Mouse (Mus musculus) c-Kit-positive CD71-negative TER-119-negative erythroid progenitor cells, embryonic 14.5 days (primary cell): ENCODE data around the gene Gm20696.

Experiments used
- DNase-seq: peaks from one replicate; pipeline ENCODE4 v3.0.0-alpha.2; 2013; ENCODE audit warnings: low read depth

Gm20696 gene

DNA sequence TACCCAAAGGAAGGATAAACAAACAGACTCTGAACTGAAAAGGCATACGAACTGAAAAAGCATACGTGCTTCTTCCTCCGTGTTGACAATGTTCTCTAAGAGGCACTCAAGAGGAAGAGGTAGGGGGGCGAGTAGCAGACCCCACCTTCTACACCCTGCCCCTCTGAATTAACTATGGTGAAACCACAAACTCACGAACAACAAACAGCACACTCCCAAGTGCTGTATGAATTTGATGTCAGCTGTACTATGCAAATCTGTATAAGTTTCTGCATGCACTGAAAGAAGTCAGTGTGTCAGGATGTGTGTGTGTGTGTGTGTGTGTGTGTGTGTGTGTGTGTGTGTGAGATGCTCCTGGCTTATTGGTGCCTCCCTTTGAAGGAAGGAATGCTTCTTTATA, 271.8 kb downstream of the Gm20696 start:
- no peak for DNase-seq

DNA sequence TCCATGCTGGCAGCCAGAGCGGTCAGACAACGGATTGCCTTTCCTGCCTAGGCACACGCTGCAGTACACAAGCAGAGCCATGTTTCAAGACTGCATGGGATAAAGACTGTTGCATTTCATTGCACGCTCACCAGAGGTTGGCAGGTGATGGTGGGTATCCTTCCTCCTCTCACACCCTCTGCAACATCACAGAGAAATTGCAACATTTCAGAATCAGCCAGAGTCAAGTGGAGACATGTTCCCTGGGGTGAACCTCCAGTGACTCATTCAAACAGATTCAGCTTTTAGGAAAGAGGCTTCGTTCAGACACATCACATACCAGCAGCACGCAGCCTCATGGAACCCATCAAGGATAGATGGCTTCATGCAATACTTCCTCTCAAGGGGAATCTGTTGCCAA, 274.1 kb downstream of the Gm20696 start:
- DNase-seq = no peak

DNA sequence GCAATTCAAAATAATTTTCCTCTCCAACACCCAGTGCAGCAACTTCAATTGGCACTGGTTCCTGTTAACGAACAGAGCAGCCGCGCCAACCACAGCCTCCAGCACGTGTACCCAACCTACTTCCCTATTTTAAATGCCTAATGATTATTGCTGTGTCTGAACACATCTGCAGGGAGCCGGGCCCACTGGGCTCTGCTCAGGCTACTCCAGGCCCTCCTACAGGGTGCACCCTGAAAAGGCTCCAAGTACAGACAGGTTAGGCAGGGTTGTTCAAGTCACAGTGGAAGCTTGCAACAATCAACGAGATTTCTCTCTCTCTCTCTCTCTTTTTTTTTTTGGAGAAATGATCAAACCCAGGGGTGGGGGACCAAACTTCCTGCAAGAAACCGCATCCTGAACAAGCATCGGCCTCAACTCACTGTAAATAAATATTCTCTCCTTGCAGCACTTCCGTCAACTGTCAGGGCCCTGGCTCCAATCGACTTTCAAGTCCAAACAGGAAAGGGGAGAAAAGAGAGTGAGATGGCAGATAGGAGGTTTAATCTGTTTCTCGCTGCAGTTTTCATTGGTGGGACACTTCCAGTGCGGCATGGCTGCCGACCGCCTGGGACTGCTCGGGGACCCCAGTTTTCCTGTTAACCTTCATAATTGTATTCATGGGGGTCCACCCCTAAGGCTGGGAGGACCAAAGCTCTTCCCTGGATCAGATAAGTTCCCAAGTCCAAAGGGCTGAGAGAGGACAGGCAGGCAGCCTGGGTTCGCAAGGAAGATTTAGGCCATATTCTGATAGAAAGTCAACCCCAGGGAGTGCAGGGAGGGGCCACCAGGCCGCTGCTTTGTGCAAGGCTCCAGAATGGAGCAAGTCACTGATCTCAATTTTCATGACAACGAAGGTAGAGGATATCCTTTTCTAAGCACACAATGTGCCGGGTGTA, 277.6 kb downstream of the Gm20696 start:
- peak; percentile 48 for DNase-seq

DNA sequence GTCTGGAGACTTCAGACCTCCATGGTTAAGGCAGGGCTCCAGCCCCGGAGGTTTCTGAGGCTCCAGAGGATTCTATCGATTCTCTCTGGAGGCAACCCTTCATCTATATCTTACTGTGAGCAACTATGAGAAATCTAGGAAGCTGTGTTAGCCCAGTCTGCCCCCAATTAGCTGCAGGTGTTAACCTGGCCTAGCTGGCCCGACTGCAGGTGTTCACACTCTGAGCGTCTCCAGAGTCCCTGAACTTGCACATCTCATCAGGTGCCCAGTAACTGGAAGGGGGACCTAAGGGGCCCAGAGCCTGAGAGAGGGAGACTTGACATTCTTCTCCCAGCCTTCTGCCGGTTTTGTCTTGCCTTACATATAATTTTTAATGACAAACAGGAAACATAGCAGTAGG, 278.6 kb downstream of the Gm20696 start:
- no peak for DNase-seq

DNA sequence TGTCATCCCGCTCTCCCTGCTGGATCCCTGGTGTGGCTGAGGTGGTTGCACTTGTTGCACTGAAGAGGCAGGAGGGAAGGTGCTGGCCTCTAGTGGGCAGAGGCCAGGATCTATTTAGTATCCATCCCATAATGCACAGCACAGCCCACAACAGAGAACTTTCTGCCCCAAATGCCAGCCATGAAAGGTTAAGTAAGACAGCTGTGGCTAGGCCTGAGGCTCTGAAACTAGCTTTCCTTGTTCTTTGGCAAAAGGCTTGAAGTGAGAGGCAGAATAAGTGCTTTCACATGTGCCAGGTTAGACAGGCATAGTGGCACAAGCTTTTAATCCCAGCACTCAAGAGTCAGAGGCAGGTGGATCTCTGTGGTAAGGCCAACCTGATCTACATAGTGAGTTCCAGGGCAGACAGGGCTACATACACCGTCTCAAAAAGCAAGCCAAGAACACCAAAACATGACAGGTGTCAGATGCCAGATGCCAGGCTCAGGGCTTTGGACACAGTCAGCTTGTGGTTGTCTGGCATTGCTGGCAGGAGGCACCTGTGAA, 281.5 kb downstream of the Gm20696 start:
- no peak for DNase-seq

DNA sequence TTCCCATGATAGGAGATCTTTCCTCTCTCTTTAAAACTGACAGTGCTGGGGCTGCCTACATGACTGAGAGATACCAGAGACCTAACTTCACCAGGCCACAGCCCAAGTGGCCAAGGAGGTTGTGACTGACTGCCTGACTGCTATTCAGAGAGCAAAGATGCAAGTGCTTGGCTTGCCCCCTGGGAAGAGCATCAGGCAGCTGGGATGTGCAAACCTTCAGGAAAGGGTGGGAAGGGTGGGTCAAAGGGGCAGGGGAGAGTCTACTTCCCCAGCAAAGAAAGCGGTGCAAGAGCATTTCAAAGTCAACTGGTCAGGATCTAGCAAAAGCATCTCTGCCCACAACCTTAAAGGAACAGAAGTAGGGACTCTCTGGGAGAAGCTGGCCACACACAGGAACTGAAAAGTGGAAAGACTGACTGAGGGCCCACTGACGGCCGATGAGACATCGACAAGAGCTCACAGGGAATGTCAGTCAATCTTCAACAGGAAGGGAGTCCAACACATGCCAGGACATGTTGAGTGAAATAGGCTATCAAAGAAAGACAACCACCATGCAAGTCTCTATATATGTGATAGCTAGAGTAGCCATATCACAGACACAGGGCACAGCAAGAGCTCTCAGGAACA, 282.6 kb downstream of the Gm20696 start:
- no peak for DNase-seq

DNA sequence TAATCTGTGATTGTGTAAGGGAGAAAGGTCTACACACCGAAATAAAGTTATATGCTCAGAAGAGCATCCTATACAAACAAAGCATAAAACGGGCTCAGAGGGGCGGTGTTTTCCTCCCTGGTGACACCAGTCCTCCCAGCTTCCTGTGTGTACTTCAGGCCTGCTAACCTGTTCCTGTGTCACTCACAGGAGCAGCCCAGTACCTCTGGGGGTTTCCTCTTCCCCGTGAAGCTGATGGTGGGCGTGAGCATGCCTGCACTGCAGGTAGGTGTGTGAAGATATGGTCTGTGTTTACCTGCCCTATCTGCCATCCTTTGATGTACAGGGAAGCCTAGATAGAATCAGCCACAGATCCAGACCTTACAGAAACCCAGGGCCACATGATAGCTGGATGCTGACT, 286.5 kb downstream of the Gm20696 start:
- no peak for DNase-seq

DNA sequence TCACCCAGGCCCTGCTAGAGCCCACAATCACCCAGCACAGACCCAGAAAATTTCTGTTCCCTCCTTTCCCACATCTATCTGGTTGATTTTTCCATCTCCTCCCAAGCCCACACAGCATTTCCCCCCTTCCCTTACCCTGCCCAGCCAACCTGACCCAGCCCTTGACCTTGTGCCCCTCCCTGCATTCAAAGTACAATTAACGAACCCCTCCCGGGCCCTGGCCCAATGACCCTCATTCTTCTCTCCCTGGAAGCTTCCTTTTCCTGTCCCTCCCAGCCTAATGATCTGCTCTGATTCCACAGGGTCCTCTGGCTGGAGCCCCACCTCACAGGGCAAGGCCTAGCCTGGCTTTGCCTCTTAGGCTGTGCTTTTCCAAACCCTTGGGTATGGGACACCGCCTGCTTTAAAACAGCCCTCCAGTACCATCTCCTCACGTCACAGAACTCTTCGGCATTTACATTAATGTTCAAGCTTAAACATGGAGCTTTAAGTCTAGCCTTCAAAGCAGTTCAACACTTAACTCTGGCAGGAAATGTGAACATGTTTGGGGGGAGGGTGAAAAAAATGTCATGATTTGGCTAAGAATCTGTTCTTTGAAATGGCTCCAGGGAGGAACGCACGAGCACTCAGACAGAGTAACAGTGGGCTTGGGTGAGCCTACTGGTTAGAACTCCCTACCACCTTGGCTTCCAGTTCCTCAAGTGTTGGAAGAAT, 287.4 kb downstream of the Gm20696 start:
- DNase-seq = no peak

DNA sequence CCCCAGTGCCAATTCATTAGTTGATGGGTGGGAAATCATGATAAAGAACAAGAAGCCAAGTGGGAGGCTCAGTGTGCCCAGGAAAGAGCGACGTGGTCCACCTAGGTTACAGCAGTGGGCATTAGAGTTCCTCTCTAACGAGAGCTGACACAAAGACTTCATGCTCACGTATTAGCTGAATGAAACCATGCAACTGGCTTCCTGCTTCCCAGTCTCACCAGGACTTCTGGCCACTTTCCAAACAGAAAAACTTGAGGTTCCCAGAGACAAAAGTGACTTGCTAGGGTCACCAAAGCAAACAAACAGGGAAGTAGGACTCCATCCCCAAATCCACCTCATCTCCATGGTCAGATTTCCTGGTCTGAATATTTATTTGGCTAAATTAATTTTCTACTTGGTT, 288.9 kb downstream of the Gm20696 start:
- DNase-seq = no peak

DNA sequence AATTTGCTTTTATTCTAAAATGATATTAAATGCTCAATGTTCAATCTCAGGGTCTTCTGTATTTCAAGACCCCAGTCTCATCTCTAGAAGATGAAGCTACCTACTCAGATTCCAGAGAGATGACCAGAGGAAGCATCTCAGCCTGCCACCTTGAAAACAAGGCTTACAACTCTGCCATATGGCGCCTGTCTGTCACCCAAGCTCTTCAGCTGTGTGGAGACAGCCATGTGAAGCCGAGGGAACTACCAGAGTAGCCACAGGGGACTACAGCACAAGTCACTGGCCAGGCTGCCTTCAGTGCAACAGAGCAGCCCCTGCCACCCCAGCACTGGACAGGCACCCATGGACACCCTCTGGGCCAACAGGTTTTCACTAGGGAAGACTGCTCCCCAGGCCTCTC, 289.5 kb downstream of the Gm20696 start:
- no peak for DNase-seq

DNA sequence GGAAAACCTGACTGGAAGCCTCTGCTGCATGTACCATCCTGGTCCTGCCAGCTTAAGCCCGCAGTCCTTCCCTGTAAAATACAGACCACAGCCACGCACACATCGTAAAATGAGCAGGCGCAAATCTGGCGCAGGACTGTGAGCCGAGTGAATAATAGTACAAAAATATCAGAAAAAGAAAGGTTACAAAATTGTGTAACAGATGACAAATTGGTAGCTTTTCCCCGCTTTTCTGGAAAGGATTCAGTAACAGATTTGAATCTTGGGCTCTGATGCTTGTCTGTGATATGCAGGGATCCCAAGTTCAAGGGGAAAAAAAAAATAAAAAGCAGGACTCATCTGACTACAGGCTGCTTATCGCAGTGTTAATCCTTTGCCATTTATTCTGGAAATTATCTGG, 289.9 kb downstream of the Gm20696 start:
- DNase-seq = no peak

DNA sequence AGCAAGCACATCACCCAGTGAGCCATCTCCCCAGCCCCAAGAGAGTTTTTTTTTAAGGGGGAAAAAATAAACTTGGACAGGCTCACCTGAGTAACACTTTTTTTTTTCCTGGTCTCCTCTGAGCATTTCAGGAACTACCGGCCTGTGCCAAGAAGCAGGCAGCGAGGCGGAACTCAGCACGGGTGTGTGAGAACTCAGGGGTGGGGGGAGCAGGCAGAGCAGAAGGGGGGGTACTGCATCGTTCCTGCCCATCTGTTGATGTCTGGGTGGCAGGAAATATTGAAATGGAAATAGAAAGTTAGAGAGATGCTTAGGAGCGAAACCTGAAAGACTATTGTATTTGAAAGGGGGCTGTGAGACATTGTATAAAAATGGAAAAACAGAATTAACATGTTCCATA, 290.7 kb downstream of the Gm20696 start:
- no peak for DNase-seq

DNA sequence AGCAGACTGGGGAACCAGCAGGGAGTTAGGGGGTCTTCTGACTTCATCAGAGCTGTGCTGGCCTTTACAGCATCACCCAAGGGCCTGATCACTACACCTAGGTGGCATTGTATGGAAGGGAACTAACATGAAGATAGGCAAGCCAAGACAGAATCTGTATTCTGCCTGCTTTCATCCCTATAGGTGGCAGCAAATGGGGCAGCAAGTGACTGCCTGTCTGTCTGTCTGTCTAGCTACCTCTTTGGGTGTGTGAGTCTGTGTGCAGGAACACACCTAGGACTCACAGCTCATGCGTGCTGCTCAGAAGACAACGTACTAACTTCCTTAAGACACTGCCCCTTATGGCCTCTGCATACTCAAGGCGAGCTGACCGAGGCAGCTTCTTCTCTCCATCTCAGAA, 291.2 kb downstream of the Gm20696 start:
- no peak for DNase-seq

DNA sequence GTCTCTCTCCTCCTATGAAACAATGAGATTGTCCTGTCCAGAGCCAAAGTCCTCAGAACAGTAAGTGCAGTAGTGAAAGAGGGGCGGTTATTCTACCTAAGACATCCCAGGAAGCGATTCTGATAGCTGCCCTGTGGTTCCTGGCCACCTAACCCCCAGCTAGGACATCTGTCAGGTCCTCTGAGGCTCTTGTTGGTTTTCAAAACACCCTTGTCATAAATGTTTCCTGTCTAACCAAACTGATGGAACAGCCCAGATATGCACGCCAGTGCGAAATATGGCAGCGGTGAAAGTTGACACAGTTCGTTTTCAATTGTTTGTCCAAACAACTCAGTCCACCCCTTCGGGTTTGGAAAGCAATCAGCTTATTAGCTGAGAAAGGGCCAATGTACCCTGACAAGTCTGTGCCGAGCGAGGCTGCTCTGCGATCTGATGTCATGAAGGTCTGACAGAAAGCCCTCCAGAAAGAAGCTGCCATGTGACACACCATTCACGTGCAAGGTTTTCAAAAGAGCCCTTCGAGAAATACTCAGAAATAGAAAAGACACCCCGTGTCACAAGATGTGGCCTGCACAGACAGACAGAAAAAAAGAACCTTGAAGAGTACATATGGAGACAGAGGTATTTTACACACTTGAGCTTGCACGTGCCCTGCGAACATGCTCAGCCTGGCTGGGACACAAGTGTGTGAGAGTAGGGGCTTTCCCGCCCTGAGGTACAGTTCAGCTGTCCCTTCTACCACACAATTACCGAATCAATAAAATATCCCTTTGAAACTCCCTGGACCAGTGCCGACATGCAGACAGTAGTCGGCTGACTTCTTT, 291.9 kb downstream of the Gm20696 start:
- DNase-seq = no peak

DNA sequence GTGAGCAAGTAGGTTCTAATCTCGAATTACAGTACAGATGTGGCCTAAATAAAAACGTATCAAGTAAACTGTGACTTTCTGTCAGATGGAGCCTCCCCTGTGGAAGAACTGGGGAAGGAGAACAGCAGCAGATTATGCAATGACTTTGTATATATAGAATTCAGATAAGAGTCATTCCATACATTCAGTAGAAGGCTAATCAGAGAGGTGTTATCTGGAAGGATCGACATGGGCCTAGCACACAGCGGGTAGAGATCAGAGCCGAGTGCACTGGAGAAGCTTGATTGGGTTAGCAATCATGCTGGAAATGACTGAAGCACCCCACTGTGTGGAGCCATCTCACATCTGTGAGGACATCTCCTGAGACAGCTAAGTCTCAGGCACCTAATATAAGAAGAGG, 294.2 kb downstream of the Gm20696 start:
- DNase-seq = no peak

DNA sequence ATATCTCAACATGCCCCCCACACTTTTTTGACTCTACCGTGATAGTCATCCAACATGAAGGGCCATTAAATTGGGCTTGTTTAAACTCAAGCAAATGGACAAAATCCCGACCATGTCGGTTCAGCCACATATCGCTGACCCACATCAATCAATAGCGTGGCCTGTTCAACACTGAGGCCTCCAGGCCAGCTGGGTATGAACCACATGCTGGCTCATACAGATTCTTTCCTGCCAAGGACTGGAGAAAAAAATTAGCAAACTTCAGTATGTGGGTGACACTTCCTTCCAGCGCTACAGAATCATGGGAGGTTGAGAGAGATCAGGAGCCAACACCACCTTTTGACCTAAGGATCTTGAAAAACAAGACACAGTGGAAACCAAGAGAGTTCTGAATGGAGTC, 294.6 kb downstream of the Gm20696 start:
- DNase-seq = no peak

DNA sequence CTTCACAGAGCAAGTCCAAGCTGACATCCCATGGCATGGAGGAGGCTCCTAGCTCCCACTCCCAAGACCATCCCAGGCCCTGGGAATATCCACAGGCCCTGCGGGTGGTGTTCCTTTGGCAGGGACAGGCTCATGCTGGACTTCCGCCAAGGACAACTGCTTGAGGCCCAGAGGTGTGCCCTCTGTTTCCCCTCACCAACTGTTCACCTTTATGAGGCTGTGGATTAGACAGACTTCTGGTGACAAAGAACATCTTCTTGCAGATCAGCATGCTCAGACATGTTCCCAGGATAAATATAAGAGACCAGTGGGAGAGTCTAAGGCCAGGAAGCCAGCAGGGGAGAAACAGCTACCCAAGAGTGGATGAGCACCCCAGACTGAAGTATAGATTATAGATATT, 296.7 kb downstream of the Gm20696 start:
- DNase-seq = no peak

DNA sequence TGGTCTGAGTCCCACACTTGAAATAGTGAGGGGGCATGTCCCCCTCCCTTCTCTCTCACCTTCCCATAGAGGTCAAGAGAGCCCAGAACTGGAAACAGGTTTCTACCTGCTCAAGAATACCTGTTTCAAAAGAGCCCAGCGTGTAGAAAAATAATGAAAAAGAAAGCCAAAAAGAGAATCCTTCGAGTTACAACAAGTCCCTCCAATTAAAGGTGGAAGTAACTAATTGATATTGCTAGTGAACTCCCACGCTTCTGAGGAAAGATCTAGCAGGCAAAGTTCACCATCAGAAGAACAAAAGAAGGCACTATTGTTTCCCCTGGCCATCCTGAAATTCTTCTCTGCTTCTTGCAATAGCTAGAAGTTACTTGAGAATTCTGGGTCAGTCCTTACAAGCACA, 297.4 kb downstream of the Gm20696 start:
- DNase-seq = no peak

DNA sequence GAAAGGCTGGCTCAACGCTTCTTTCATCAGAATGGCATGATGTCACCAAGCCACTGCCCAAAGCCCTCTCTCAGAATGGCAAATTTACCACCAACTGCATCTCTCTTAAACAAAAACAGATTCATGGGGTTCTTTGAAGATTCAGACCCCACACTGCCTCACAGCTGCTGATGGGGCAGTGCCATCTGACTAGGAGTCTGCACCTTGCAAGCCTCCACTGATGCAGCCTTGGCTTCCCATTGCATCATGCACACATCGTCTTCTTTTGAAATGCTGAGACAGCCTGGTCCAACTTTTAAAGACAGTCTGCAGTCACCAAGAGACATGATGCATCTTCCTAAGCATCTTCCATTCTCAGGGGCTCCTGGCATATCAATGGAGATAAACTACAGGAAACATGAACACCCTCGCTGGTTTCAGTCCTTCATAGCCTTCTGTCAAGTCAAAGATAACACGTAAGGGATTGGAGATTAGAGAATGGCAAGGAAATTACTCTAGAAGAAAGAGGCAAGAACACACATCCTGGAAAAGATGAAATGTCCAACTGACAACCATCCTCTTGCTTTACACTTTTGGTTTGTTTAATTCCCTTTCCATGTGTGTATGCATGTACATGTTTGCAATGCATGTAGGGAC, 298.4 kb downstream of the Gm20696 start:
- no peak for DNase-seq

DNA sequence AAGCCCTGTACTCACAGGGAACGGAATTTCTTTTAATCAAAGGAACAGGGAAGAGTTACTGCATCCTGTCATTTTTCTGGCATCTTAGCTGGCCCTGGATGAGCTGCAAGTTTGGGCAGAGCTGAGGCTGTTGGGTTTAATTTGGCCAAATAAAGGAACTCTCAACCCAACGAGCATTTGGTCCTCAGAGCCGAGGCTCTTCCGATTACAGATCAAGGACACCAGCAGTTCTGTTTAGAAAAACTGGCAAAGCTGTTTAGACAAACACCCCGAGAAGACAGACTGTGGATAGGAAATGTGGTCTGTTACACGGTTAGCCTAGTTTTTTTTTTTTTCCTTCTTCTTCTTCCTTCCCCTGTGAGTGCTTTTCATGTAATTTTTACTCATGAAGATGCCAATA, 302.1 kb downstream of the Gm20696 start:
- no peak for DNase-seq

DNA sequence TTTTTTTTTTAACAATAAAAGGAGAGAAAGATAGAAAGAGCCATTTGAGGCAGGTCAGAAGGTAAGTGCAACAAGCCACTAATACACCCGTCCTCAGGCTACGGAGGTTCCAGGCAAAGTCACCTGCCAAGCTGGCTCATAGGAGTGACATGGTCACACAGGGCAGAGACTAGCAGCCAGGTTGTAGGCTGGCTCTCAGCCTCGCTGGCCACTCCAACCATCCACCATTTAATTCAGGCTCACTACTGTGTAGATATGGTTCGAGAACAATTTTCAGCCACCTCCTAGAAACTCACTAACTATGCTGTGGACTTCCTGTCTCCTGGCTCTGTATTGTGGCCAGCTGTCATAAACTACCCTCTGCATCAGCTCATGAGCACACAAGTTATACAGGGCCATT, 306.0 kb downstream of the Gm20696 start:
- DNase-seq = no peak
